Mouse (Mus musculus): ENCODE measurements around the gene Btd. TPM values are rescaled to one million over a fixed set of nuclear protein-coding genes. Genes with fewer than 3 reads are reported as not detected.

Gene Btd
- polyA plus RNA-seq, 1 experiment = 26.5 TPM

DNA sequence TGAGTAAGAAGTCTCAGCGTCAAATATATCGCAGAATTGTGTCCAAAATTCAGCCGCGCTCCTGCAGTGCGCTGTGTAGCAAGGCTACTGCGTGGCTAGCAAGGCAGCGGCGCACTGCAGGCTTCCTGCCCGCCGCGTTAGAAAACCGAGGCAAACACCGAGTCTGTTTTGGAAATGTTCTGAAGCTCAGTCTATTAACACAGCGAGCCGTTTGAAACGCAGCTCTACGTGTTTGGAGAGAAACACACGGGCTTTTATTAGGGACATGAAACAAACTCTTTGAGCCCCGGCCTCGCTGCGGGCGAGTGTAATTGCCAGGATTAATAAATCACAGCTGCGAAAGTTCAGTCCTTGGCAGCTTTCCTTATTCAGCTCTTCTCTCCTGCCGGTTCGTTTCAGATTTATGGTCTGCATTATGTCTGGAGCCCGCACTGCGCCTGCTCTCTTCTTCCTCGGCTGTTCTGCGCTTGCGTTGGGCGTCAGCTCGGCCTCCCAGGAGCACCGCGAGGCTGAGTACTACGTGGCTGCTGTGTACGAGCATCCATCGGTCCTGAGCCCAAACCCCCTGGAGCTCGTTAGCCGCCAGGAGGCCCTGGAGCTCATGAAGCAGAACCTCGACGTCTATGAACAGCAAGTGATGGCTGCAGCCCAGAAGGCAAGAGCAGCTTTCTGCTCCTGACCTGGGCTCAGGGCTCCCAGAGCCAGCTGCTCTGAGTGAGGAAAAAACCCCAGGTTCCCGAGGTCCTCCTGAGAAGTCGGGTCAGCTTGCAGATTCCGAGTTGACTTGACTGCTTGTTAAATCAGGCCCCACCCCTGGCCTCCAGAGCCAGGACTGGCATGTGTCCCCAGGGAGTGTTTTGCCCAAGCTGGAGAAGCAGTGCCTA lies 21.1 kb downstream of the Btd start:
- no peaks in the 10 kb centered on the region for H3K36me3 ChIP-seq (ENCODE audit: control insufficient read depth, insufficient read depth, low read length)
- 1% methylated on average over 44 of the region's 44 CpGs for WGBS
- H3K27ac ChIP-seq (ENCODE audit: insufficient read depth, low read depth, low read length) = peak overlapping the region; percentile 86
- TF ChIP-seq POLR2A (IDR thresholded peaks at IDR 0.05; ENCODE audit: low read depth, low read length) (no peak; the same call in 1 of the 2 replicates), CTCF (IDR thresholded peaks at IDR 0.05; ENCODE audit: extremely low read depth, insufficient read length, insufficient replicate concordance, low read depth, low read length) (no peak)
- peak overlapping the region; percentile 58 for H3K4me3 ChIP-seq (ENCODE audit: low read depth, low read length)
- H3K4me1 ChIP-seq (ENCODE audit: control insufficient read depth, insufficient read depth, insufficient read length, low read length) = peaks cover 13% of the 10 kb centered on the region; the same call in 1 of the 2 replicates
- no peaks in the 10 kb centered on the region for H3K27me3 ChIP-seq (ENCODE audit: control insufficient read depth, insufficient read depth, low read length)

GRCm38 (mm10) chr14:31662555-31663211 lies 21.9 kb downstream of the Btd start:
- Histone ChIP-seq H3K4me3 (ENCODE audit: low read depth, low read length) (peak overlapping the region; percentile 58), H3K27ac (ENCODE audit: insufficient read depth, low read depth, low read length) (peak overlapping the region; percentile 86), H3K4me1 (ENCODE audit: control insufficient read depth, insufficient read depth, insufficient read length, low read length) (peaks cover 13% of the 10 kb centered on the region; the same call in 1 of the 2 replicates), H3K27me3 (ENCODE audit: control insufficient read depth, insufficient read depth, low read length) (no peaks in the 10 kb centered on the region), H3K36me3 (ENCODE audit: control insufficient read depth, insufficient read depth, low read length) (peaks cover 3% of the 10 kb centered on the region; the same call in 1 of the 2 replicates)
- 41% methylated on average over 9 of the region's 9 CpGs for WGBS
- TF ChIP-seq POLR2A (IDR thresholded peaks at IDR 0.05; ENCODE audit: low read depth, low read length) (no peak; the same call in 1 of the 2 replicates), CTCF (IDR thresholded peaks at IDR 0.05; ENCODE audit: extremely low read depth, insufficient read length, insufficient replicate concordance, low read depth, low read length) (no peak)

- Histone ChIP-seq H3K4me1 (ENCODE audit: control insufficient read depth, insufficient read depth, insufficient read length, low read length) (peaks cover 13% of the 10 kb centered on the region; the same call in 1 of the 2 replicates), H3K27me3 (ENCODE audit: control insufficient read depth, insufficient read depth, low read length) (no peaks in the 10 kb centered on the region), H3K36me3 (ENCODE audit: control insufficient read depth, insufficient read depth, low read length) (peaks cover 3% of the 10 kb centered on the region; the same call in 1 of the 2 replicates), H3K4me3 (ENCODE audit: low read depth, low read length) (no peak overlapping the region), H3K27ac (ENCODE audit: insufficient read depth, low read depth, low read length) (peak overlapping the region; percentile 86)
- TF ChIP-seq POLR2A (IDR thresholded peaks at IDR 0.05; ENCODE audit: low read depth, low read length) (no peak), CTCF (IDR thresholded peaks at IDR 0.05; ENCODE audit: extremely low read depth, insufficient read length, insufficient replicate concordance, low read depth, low read length) (no peak)
- 87% methylated on average over 13 of the region's 13 CpGs for WGBS
Measured at GRCm38 (mm10) chr14:31663376-31664099, 22.7 kb downstream of the Btd start.

GRCm38 (mm10) chr14:31664100-31664902 lies 23.5 kb downstream of the Btd start:
- H3K4me3 ChIP-seq (ENCODE audit: low read depth, low read length) = no peak overlapping the region
- WGBS = 54% methylated on average over 18 of the region's 18 CpGs
- no peaks in the 10 kb centered on the region for H3K27me3 ChIP-seq (ENCODE audit: control insufficient read depth, insufficient read depth, low read length)
- H3K4me1 ChIP-seq (ENCODE audit: control insufficient read depth, insufficient read depth, insufficient read length, low read length) = peaks cover 18% of the 10 kb centered on the region
- H3K36me3 ChIP-seq (ENCODE audit: control insufficient read depth, insufficient read depth, low read length) = peaks cover 3% of the 10 kb centered on the region; the same call in 1 of the 2 replicates
- TF ChIP-seq POLR2A (IDR thresholded peaks at IDR 0.05; ENCODE audit: low read depth, low read length) (no peak), CTCF (IDR thresholded peaks at IDR 0.05; ENCODE audit: extremely low read depth, insufficient read length, insufficient replicate concordance, low read depth, low read length) (no peak)
- H3K27ac ChIP-seq (ENCODE audit: insufficient read depth, low read depth, low read length) = 0 out of 2 replicates have a peak overlapping the region, but pooled peaks have one; percentile 86

DNA sequence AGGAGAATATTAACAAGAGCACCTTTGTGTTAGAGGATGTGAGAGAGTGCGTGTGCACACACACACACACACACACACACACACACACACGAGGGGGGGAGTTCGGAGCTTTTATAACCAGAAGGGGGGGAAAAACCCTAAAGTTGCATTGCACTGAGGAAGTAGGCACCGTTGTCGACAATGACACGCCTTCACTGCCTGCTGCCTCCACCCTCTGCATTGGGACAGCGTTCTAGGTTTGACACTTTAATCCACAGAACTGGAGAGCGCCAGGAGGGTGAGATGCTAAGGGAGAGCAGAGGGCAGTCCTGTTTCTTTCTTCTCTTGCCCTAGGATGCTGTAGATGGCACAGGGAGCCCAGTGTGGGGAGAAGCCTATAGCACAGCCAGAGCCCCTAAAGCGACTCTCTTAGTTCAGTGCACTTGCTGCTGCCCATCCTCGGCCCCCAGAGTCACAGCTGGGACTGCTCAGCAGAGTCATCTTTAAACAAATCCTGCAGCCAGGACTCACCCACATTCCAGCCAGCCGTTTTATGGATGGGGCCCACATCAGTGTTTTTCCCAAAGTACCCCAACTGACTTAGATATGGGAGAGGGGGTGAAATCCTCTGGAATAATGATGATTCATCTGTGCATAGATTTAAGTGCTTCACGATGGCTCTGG lies 24.2 kb downstream of the Btd start:
- Histone ChIP-seq H3K36me3 (ENCODE audit: control insufficient read depth, insufficient read depth, low read length) (peaks cover 3% of the 10 kb centered on the region; the same call in 1 of the 2 replicates), H3K4me3 (ENCODE audit: low read depth, low read length) (no peak overlapping the region), H3K27ac (ENCODE audit: insufficient read depth, low read depth, low read length) (peak overlapping the region; percentile 6; the same call in 1 of the 2 replicates), H3K4me1 (ENCODE audit: control insufficient read depth, insufficient read depth, insufficient read length, low read length) (peaks cover 21% of the 10 kb centered on the region), H3K27me3 (ENCODE audit: control insufficient read depth, insufficient read depth, low read length) (no peaks in the 10 kb centered on the region)
- no peak for TF ChIP-seq POLR2A (IDR thresholded peaks at IDR 0.05; ENCODE audit: low read depth, low read length)
- WGBS = 49% methylated on average over 12 of the region's 12 CpGs

DNA sequence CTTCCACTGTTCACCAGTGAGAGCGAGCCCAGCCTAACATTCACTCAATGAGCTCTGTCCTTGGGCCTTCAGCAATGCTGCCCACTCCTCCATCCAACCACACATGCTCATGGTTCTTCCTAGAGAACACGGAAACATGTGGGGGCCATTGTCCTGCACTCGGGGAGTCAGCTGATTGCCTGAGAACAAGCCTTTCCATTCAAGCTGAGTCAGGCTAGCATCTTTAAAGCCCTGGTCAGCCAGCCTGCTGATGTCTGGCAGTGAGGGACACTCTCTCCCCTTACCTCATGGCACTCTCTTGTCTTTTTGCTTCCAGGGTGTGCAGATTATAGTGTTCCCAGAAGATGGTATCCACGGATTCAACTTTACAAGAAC lies 24.7 kb downstream of the Btd start:
- TF ChIP-seq CTCF (IDR thresholded peaks at IDR 0.05; ENCODE audit: extremely low read depth, insufficient read length, insufficient replicate concordance, low read depth, low read length) (no peak), POLR2A (IDR thresholded peaks at IDR 0.05; ENCODE audit: low read depth, low read length) (no peak)
- 80% methylated on average over 4 of the region's 4 CpGs for WGBS
- Histone ChIP-seq H3K4me3 (ENCODE audit: low read depth, low read length) (no peak overlapping the region), H3K4me1 (ENCODE audit: control insufficient read depth, insufficient read depth, insufficient read length, low read length) (peaks cover 21% of the 10 kb centered on the region), H3K36me3 (ENCODE audit: control insufficient read depth, insufficient read depth, low read length) (peaks cover 3% of the 10 kb centered on the region; the same call in 1 of the 2 replicates), H3K27me3 (ENCODE audit: control insufficient read depth, insufficient read depth, low read length) (no peaks in the 10 kb centered on the region), H3K27ac (ENCODE audit: insufficient read depth, low read depth, low read length) (peak overlapping the region; percentile 6; the same call in 1 of the 2 replicates)
